Mouse (Mus musculus) C2C12 (cell line): Measurements from ENCODE around the gene Slc37a3.

Experiments used
- CTCF ChIP-seq: IDR thresholded peaks from one replicate; pipeline ENCODE4 v1.5.1; 2011; ENCODE audit not compliant: control insufficient read depth, insufficient read depth, insufficient read length
- FOSL1 ChIP-seq: IDR thresholded peaks from one replicate; pipeline ENCODE4 v1.8.0; 2011; ENCODE audit warnings: mild to moderate bottlenecking, low read length; ENCODE audit not compliant: poor library complexity, insufficient read depth, severe bottlenecking
- MAX ChIP-seq: IDR thresholded peaks from one replicate; pipeline ENCODE4 v1.6.1; 2011; ENCODE audit warnings: mild to moderate bottlenecking, control low read depth
- MYOD1 ChIP-seq: IDR thresholded peaks from one replicate; pipeline ENCODE4 v1.6.1; 2011; ENCODE audit warnings: low read depth; ENCODE audit not compliant: control insufficient read depth, insufficient read length
- MYOG ChIP-seq: IDR thresholded peaks from one replicate; pipeline ENCODE4 v1.6.1; 2011; ENCODE audit not compliant: control insufficient read depth, insufficient read length; ENCODE audit errors: extremely low read depth
- USF1 ChIP-seq: IDR thresholded peaks from one replicate; pipeline ENCODE4 v1.6.1; 2011; ENCODE audit warnings: low read depth, mild to moderate bottlenecking, control low read depth, moderate library complexity

DNA sequence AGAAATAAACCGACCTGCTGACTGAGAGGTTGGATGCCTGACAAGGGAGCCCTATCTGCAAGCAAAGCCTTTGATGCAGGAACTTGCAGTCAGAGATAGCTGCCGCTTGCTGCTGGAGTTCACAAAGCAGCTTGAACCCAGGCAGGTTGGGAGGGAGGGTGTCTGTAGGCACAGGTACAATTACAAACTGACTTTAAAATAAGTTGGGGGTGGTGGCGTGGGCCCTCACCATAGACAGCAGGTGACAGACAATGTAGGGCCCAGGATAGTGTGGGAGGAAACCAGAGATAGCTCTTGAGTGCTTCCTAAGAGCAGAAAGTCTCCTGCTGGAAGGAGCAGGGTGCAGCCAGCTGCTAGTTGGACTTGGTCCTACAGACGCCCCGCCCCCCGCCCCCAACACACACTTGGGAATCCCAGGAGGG is 45.7 kb upstream of the Slc37a3 start:
- TF ChIP-seq CTCF: no peak
- TF ChIP-seq FOSL1: no peak
- TF ChIP-seq USF1: no peak
- no peak for TF ChIP-seq MAX
- no peak for TF ChIP-seq MYOG
- TF ChIP-seq MYOD1: no peak
